Mouse (Mus musculus) C2C12 (cell line): ENCODE results near the gene Nectin2.

Source experiments
- CTCF ChIP-seq: IDR thresholded peaks from one replicate; pipeline ENCODE4 v1.5.1; 2011; ENCODE audit not compliant: control insufficient read depth, insufficient read depth, insufficient read length
- FOSL1 ChIP-seq: IDR thresholded peaks from one replicate; pipeline ENCODE4 v1.8.0; 2011; ENCODE audit warnings: mild to moderate bottlenecking, low read length; ENCODE audit not compliant: poor library complexity, insufficient read depth, severe bottlenecking
- MAX ChIP-seq: IDR thresholded peaks from one replicate; pipeline ENCODE4 v1.6.1; 2011; ENCODE audit warnings: mild to moderate bottlenecking, control low read depth
- MYOG ChIP-seq: IDR thresholded peaks from one replicate; pipeline ENCODE4 v1.6.1; 2011; ENCODE audit not compliant: control insufficient read depth, insufficient read length; ENCODE audit errors: extremely low read depth

DNA sequence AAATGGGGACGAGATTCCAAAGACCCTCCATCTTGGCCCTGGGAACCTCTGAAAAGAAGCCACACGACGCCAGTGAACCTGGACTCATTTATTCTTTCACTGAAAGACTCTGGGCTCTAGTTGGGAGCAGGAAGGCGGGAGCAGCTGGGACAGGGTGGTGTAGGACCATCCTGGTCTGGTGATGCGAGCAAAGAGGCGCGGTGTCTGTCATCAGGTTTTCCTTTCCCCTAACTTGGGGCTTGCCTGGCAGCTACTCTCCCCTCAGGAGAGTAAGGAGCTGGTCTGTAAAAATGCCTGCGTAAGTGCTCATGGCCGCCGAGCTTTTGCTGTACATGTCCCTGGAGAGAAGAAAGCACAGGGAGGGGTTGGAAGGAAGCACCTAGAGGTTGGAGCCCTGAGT, 78.8 kb downstream of the Nectin2 start:
- TF ChIP-seq MYOG, result no peak
- TF ChIP-seq MAX, result no peak
- TF ChIP-seq CTCF, result no peak
- no peak for TF ChIP-seq FOSL1
